In the genomic region with DNA sequence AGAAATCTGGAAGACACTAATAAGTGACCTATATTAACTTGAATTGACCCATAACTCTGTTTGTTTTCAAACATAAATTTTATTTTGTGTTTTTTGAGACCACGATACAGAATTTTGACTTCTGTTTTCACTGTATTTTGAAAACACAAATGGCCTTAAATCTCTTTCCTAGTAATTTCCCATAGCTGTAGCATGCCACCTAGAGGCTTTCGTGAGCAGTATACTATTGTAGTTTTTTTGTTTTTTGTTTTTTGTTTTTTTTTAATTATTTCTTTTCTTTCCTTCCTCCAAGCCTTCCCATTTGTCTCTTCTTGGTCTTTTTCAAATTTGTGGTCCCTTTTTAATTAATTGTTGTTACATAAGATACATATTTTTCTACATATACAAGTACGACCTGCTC, we compare ENCODE assay signal across 27 mouse cellular contexts. TPM values are rescaled to one million over a fixed set of nuclear protein-coding genes. Genes with fewer than 3 reads are reported as not detected.
DNase-seq lines count a peak whose midpoint lies in the region; ATAC-seq and TF ChIP-seq lines count a peak whose summit lies in the region.
"Had no signal": no experiment of that assay in that cellular context is flagged by ENCODE, and none has a peak within 500 bp of the region (broad histone marks: within the 10 kb centered on the region; RNA-seq: fewer than 3 reads in every experiment).

No protein-coding gene starts in this region.

- H3K27ac ChIP-seq in intestine, postnatal 0 days (ENCODE audit: low read depth, low read length) = no peak overlapping the region
- no peak overlapping the region for H3K27ac ChIP-seq in intestine, embryonic 15.5 days
- no peak overlapping the region for H3K27ac ChIP-seq in midbrain, postnatal 0 days (ENCODE audit: low read depth, low read length)
- no peak overlapping the region for H3K27ac ChIP-seq in midbrain, embryonic 15.5 days
- H3K27ac ChIP-seq in kidney, embryonic 15.5 days = no peak overlapping the region
- H3K27ac ChIP-seq: embryonic facial prominence, embryonic 15.5 days; forebrain, embryonic 10.5 days; heart, embryonic 13.5 days; hindbrain, embryonic 12.5 days had no signal

- no peaks in the 10 kb centered on the region for H3K4me1 ChIP-seq in intestine, postnatal 0 days (replicated peaks; ENCODE audit: control insufficient read depth, insufficient read depth, low read length)
- H3K4me1 ChIP-seq in intestine, embryonic 15.5 days (replicated peaks) = no peaks in the 10 kb centered on the region
- no peaks in the 10 kb centered on the region for H3K4me1 ChIP-seq in midbrain, postnatal 0 days (ENCODE audit: insufficient read depth, low read length)
- H3K4me1 ChIP-seq in midbrain, embryonic 15.5 days = no peaks in the 10 kb centered on the region
- H3K4me1 ChIP-seq in kidney, embryonic 15.5 days = no peaks in the 10 kb centered on the region
- H3K4me1 ChIP-seq: embryonic facial prominence, embryonic 15.5 days; forebrain, embryonic 10.5 days; heart, embryonic 13.5 days; hindbrain, embryonic 12.5 days had no signal

- no peaks in the 10 kb centered on the region for H3K27me3 ChIP-seq in intestine, postnatal 0 days (replicated peaks; ENCODE audit: control insufficient read depth, insufficient read depth, low read length)
- no peaks in the 10 kb centered on the region for H3K27me3 ChIP-seq in intestine, embryonic 15.5 days (replicated peaks)
- H3K27me3 ChIP-seq in midbrain, postnatal 0 days (ENCODE audit: insufficient read depth, low read length) = no peaks in the 10 kb centered on the region
- H3K27me3 ChIP-seq in midbrain, embryonic 15.5 days (replicated peaks) = no peaks in the 10 kb centered on the region
- H3K27me3 ChIP-seq in Patski = no peaks in the 10 kb centered on the region
- no peaks in the 10 kb centered on the region for H3K27me3 ChIP-seq in kidney, embryonic 15.5 days
- H3K27me3 ChIP-seq: embryonic facial prominence, embryonic 15.5 days; heart, embryonic 13.5 days; hindbrain, embryonic 12.5 days had no signal

- H3K36me3 ChIP-seq in intestine, postnatal 0 days (ENCODE audit: control insufficient read depth, insufficient read depth) = no peaks in the 10 kb centered on the region
- no peaks in the 10 kb centered on the region for H3K36me3 ChIP-seq in intestine, embryonic 15.5 days
- no peaks in the 10 kb centered on the region for H3K36me3 ChIP-seq in midbrain, postnatal 0 days (ENCODE audit: insufficient read depth, low read length)
- H3K36me3 ChIP-seq in midbrain, embryonic 15.5 days (replicated peaks) = no peaks in the 10 kb centered on the region
- no peaks in the 10 kb centered on the region for H3K36me3 ChIP-seq in kidney, embryonic 15.5 days
- H3K36me3 ChIP-seq: embryonic facial prominence, embryonic 15.5 days; forebrain, embryonic 10.5 days; heart, embryonic 13.5 days; hindbrain, embryonic 12.5 days had no signal

- WGBS in intestine, postnatal 0 days = 86% methylated on average over 3 of the region's 3 CpGs
- 85% methylated on average over 3 of the region's 3 CpGs for WGBS in intestine, embryonic 15.5 days
- 82% methylated on average over 3 of the region's 3 CpGs for WGBS in midbrain, postnatal 0 days
- WGBS in midbrain, embryonic 15.5 days = 83% methylated on average over 3 of the region's 3 CpGs
- 72% methylated on average over 3 of the region's 3 CpGs for WGBS in kidney, embryonic 15.5 days

- in situ Hi-C loops in Patski (cut with MboI; ENCODE audit: low pct_unique_long_range_greater_than_20kb) = no loop called here

- H3K9ac ChIP-seq in intestine, postnatal 0 days (ENCODE audit: low read depth, low read length) = no peak overlapping the region
- H3K9ac ChIP-seq in intestine, embryonic 15.5 days = no peak overlapping the region
- no peak overlapping the region for H3K9ac ChIP-seq in midbrain, postnatal 0 days (replicated peaks; ENCODE audit: low read length, poor library complexity, severe bottlenecking)
- H3K9ac ChIP-seq in midbrain, embryonic 15.5 days = no peak overlapping the region
- no peak overlapping the region for H3K9ac ChIP-seq in kidney, embryonic 15.5 days
- H3K9ac ChIP-seq: embryonic facial prominence, embryonic 15.5 days; heart, embryonic 13.5 days; hindbrain, embryonic 12.5 days had no signal

- no peak for ATAC-seq in intestine, postnatal 0 days
- ATAC-seq in intestine, embryonic 15.5 days = no peak
- no peak for ATAC-seq in midbrain, postnatal 0 days (ENCODE audit: low FRiP score)
- no peak for ATAC-seq in midbrain, embryonic 15.5 days (replicated peaks)
- no peak for ATAC-seq in Patski
- no peak for ATAC-seq in kidney, embryonic 15.5 days (replicated peaks; ENCODE audit: low FRiP score)
- ATAC-seq: forebrain, embryonic 14.5 days; intestine, embryonic 16.5 days had no signal

- CTCF ChIA-PET in Patski (lab: Charles Lee) = interaction anchor here (1.0 kb wide), 1 partner anchor 12 kb away, joined by 4 read pairs; no protein-coding TSS in a partner anchor

- H3K9me3 ChIP-seq in intestine, postnatal 0 days (ENCODE audit: control insufficient read depth) = no peaks in the 10 kb centered on the region
- no peaks in the 10 kb centered on the region for H3K9me3 ChIP-seq in intestine, embryonic 15.5 days
- H3K9me3 ChIP-seq in midbrain, postnatal 0 days (ENCODE audit: low read length) = no peaks in the 10 kb centered on the region
- H3K9me3 ChIP-seq in midbrain, embryonic 15.5 days = no peaks in the 10 kb centered on the region
- no peaks in the 10 kb centered on the region for H3K9me3 ChIP-seq in kidney, embryonic 15.5 days (replicated peaks)
- H3K9me3 ChIP-seq: embryonic facial prominence, embryonic 15.5 days; forebrain, embryonic 10.5 days; heart, embryonic 13.5 days; hindbrain, embryonic 12.5 days had no signal

- H3K4me3 ChIP-seq in intestine, postnatal 0 days (ENCODE audit: low read depth, low read length) = no peak overlapping the region
- no peak overlapping the region for H3K4me3 ChIP-seq in intestine, embryonic 15.5 days (replicated peaks)
- no peak overlapping the region for H3K4me3 ChIP-seq in midbrain, postnatal 0 days (ENCODE audit: low read depth, low read length)
- no peak overlapping the region for H3K4me3 ChIP-seq in midbrain, embryonic 15.5 days
- H3K4me3 ChIP-seq in kidney, embryonic 15.5 days (replicated peaks) = no peak overlapping the region
- H3K4me3 ChIP-seq: embryonic facial prominence, embryonic 15.5 days; erythroblast, embryonic 14.5 days; forebrain, embryonic 10.5 days; heart, embryonic 13.5 days; hindbrain, embryonic 12.5 days had no signal

- no peak overlapping the region for H3K4me2 ChIP-seq in intestine, postnatal 0 days (replicated peaks; ENCODE audit: low read depth)
- H3K4me2 ChIP-seq in intestine, embryonic 15.5 days (replicated peaks) = no peak overlapping the region
- H3K4me2 ChIP-seq in midbrain, postnatal 0 days (ENCODE audit: low read depth, low read length, poor library complexity, severe bottlenecking) = no peak overlapping the region
- H3K4me2 ChIP-seq in midbrain, embryonic 15.5 days = no peak overlapping the region
- no peak overlapping the region for H3K4me2 ChIP-seq in kidney, embryonic 15.5 days
- H3K4me2 ChIP-seq: embryonic facial prominence, embryonic 15.5 days; heart, embryonic 13.5 days; hindbrain, embryonic 12.5 days had no signal

- 0 out of 2 replicates have a peak, but pooled peaks have one; percentile 7 for TF ChIP-seq CTCF in intestine, postnatal 0 days (IDR thresholded peaks at IDR 0.05; ENCODE audit: low read depth)
- TF ChIP-seq CTCF in midbrain, postnatal 0 days (IDR thresholded peaks at IDR 0.05) = peak; percentile 30; the same call in 1 of the 2 replicates
- peak; percentile 32 for TF ChIP-seq CTCF in Patski (IDR thresholded peaks at IDR 0.05)

- no peak for DNase-seq in midbrain, postnatal 0 days (ENCODE audit: low spot score)
- DNase-seq in Patski (ENCODE audit: low read depth, low spot score) = no peak
- no peak for DNase-seq in adrenal gland, postnatal 10 days
- DNase-seq: adrenal gland, adult 8-10 months; cerebellum, adult 11 months; cerebellum, adult 9-10 months; cerebellum, postnatal 25 days; gastrocnemius, postnatal 36 days; heart, adult 11 months; heart, postnatal 4 days had no signal

- POLR2A ChIA-PET in Patski (lab: Charles Lee) = no interaction called here

RNA-seq across cellular contexts. Expression of gene Tmprss11b, which starts 28.8 kb away (rescaled TPM):
- polyA plus RNA-seq in intestine, postnatal 0 days (2015; fragmentation: Nextera tagmentation; extraction: Ambion mirVana) = not detected in 2 replicates
- polyA plus RNA-seq in intestine, embryonic 15.5 days (2015; fragmentation: Nextera tagmentation; extraction: Ambion mirVana) = not detected in 2 replicates
- not detected in 2 replicates for total RNA-seq in midbrain, postnatal 0 days (2014; rRNA removed)
- not detected in 2 replicates for polyA plus RNA-seq in midbrain, postnatal 0 days (2015; fragmentation: Nextera tagmentation; extraction: Ambion mirVana)
- polyA plus RNA-seq in midbrain, embryonic 15.5 days (2015; fragmentation: Nextera tagmentation; extraction: Ambion mirVana) = not detected in 2 replicates
- polyA plus RNA-seq in Patski (2021) = not detected
- total RNA-seq in adrenal gland, postnatal 10 days (2021) = not detected
- not detected in 2 replicates for polyA plus RNA-seq in kidney, embryonic 15.5 days (2015; fragmentation: Nextera tagmentation; extraction: Ambion mirVana)
- total RNA-seq: adrenal gland, adult 8-10 months; adrenal gland, postnatal 4 days; gastrocnemius, adult 8-10 months; gastrocnemius, postnatal 36 days; heart, postnatal 4 days had no signal
- polyA plus RNA-seq: C2C12; cortical plate, adult 2 months; erythroblast, embryonic 14.5 days; forebrain, embryonic 10.5 days; forebrain, embryonic 14.5 days; heart, embryonic 13.5 days; heart, postnatal 0 days; hindbrain, embryonic 12.5 days; intestine, embryonic 16.5 days had no signal

RNA-seq across cellular contexts. Expression of gene Tmprss11e, which starts 40.7 kb away (rescaled TPM):
- polyA plus RNA-seq in intestine, postnatal 0 days (2015; fragmentation: Nextera tagmentation; extraction: Ambion mirVana) = not detected in 2 replicates
- polyA plus RNA-seq in intestine, embryonic 15.5 days (2015; fragmentation: Nextera tagmentation; extraction: Ambion mirVana) = not detected in 2 replicates
- 0.28 TPM in 1 of 2 replicates, not detected in the other for total RNA-seq in midbrain, postnatal 0 days (2014; rRNA removed)
- polyA plus RNA-seq in midbrain, postnatal 0 days (2015; fragmentation: Nextera tagmentation; extraction: Ambion mirVana) = not detected in 2 replicates
- not detected in 2 replicates for polyA plus RNA-seq in midbrain, embryonic 15.5 days (2015; fragmentation: Nextera tagmentation; extraction: Ambion mirVana)
- polyA plus RNA-seq in Patski (2021) = 0.03 TPM
- not detected for total RNA-seq in adrenal gland, postnatal 10 days (2021)
- polyA plus RNA-seq in kidney, embryonic 15.5 days (2015; fragmentation: Nextera tagmentation; extraction: Ambion mirVana) = not detected in 2 replicates
- total RNA-seq: adrenal gland, adult 8-10 months; adrenal gland, postnatal 4 days; gastrocnemius, adult 8-10 months; gastrocnemius, postnatal 36 days; heart, postnatal 4 days had no signal
- polyA plus RNA-seq: brain, embryonic 14.5 days; C2C12; cortical plate, adult 2 months; erythroblast, embryonic 14.5 days; forebrain, embryonic 10.5 days; forebrain, embryonic 14.5 days; heart, embryonic 13.5 days; heart, postnatal 0 days; hindbrain, embryonic 12.5 days; intestine, embryonic 16.5 days had no signal
